Mouse (Mus musculus): ENCODE measurements around the gene 1700067K01Rik.

1700067K01Rik gene

DNA sequence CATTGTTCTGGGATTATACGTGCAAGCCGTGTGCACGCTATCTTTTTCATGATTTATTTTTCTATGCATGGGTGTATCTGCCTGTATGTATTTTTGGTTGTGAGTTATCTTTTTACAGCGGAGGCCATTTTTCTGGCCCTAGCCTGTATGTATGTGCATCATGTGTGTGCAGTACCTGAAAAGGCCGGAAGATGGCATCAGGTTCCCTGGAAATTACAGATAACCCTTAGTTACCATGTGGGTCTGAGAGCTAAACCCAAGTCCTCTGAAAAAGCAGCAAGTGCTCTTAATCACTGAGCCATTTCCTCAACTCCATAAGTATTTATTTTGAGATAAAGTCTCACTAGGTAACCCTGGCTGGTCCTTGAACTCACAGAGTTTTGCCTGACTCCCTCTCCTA, 51.9 kb downstream of the 1700067K01Rik start:
- no peak for DNase-seq (ENCODE audit: low read depth)

Measured in induced T-regulatory cell, adult 2 months (primary cell).